Mouse (Mus musculus): ENCODE data around the gene Akap2.

- TF ChIP-seq GATA1 (IDR thresholded peaks at IDR 0.05; ENCODE audit: borderline replicate concordance, low read length) (no peak), FLI1 (IDR thresholded peaks at IDR 0.05; ENCODE audit: low read length) (no peak)
Measured at GRCm38 (mm10) chr4:57906708-57907107, 189.3 kb downstream of the Akap2 start.
